Mouse (Mus musculus) megakaryocyte-erythroid progenitor cell, adult 5-6 weeks (primary cell): ENCODE measurements around the gene Rfx5. TPM values are rescaled to one million over a fixed set of nuclear protein-coding genes. Genes with fewer than 3 reads are reported as not detected.

ENCODE experiments used
- ATAC-seq: replicated peaks from 2 replicates; pipeline ENCODE4 v1.8.0; 2016; ENCODE audit warnings: mild to moderate bottlenecking, inconsistent platforms; ENCODE audit not compliant: severe bottlenecking, poor library complexity, low FRiP score, low TSS enrichment
- total RNA-seq, 2 experiments: library from RNA; stranded (forward) in 1 of 2; stranded (reverse) in 1 of 2; fragments of 200-1000, 215-1000 nt in 1 of 2; fragments of >200 nt in 1 of 2; fragmentation: Nextera tagmentation in 1 of 2; gene quantifications; 2 replicates each; pipeline ENCODE4 v1.2.3; 2014 to 2017

The Rfx5 gene
- total RNA-seq, 2 experiments from 2014 or later: 15.1 to 21.4 TPM

GRCm38 (mm10) chr3:94974528-94975422 is 20.9 kb downstream of the Rfx5 start, which contains the start of gene Pi4kb:
Gene Pi4kb, plus strand, starts transcription at chr3:94974731.
- peak; percentile 91 for ATAC-seq

- no peak for ATAC-seq
These were observed 30.4 kb downstream of the Rfx5 start for GRCm38 (mm10) chr3:94984312-94984711.

- ATAC-seq: no peak
These were observed 31.6 kb downstream of the Rfx5 start for GRCm38 (mm10) chr3:94985513-94985912.

- peak; percentile 91 for ATAC-seq
These were observed 33.7 kb downstream of the Rfx5 start for GRCm38 (mm10) chr3:94987578-94987977.

GRCm38 (mm10) chr3:94989159-94989761 is 35.4 kb downstream of the Rfx5 start:
- ATAC-seq: no peak

GRCm38 (mm10) chr3:94996946-94997345 is 43.1 kb downstream of the Rfx5 start:
- peak; percentile 73 for ATAC-seq

GRCm38 (mm10) chr3:95002569-95002968 is 48.7 kb downstream of the Rfx5 start:
- no peak for ATAC-seq

- ATAC-seq: no peak
These were observed 49.4 kb downstream of the Rfx5 start for GRCm38 (mm10) chr3:95003273-95003672.

GRCm38 (mm10) chr3:95005651-95006050 is 51.8 kb downstream of the Rfx5 start:
- no peak for ATAC-seq

GRCm38 (mm10) chr3:95007706-95008105 is 53.8 kb downstream of the Rfx5 start:
- no peak for ATAC-seq

GRCm38 (mm10) chr3:95010396-95010795 is 56.5 kb downstream of the Rfx5 start:
- ATAC-seq: no peak

Other genes with a start within 250 kb of the Rfx5 start
- 0.30 and 0.42 TPM in 2 replicates for gene Cgn, start 167.6 kb upstream of the Rfx5 start, total RNA-seq (2014; fragmentation: Nextera tagmentation)
- not detected in 2 replicates for gene Cgn, start 167.6 kb upstream of the Rfx5 start, total RNA-seq (2017)
- gene Pogz, start 116.5 kb upstream of the Rfx5 start, total RNA-seq (2014; fragmentation: Nextera tagmentation): 49.6 and 59.1 TPM in 2 replicates
- gene Pogz, start 116.5 kb upstream of the Rfx5 start, total RNA-seq (2017): 12.5 and 18.7 TPM in 2 replicates
- gene Psmb4, start 67.1 kb upstream of the Rfx5 start, total RNA-seq (2014; fragmentation: Nextera tagmentation): 427 and 467 TPM in 2 replicates
- 212 and 218 TPM in 2 replicates for gene Psmb4, start 67.1 kb upstream of the Rfx5 start, total RNA-seq (2017)
- gene Selenbp1, start 21.0 kb upstream of the Rfx5 start, total RNA-seq (2014; fragmentation: Nextera tagmentation): 128 and 136 TPM in 2 replicates
- 100 and 113 TPM in 2 replicates for gene Selenbp1, start 21.0 kb upstream of the Rfx5 start, total RNA-seq (2017)
- 24.9 and 35.5 TPM in 2 replicates for gene Pi4kb, start 20.7 kb downstream of the Rfx5 start, total RNA-seq (2014; fragmentation: Nextera tagmentation)
- gene Pi4kb, start 20.7 kb downstream of the Rfx5 start, total RNA-seq (2017): 22.7 and 27.9 TPM in 2 replicates
- gene Zfp687, start 61.4 kb downstream of the Rfx5 start, total RNA-seq (2014; fragmentation: Nextera tagmentation): 16.8 and 25.9 TPM in 2 replicates
- 13.0 and 42.4 TPM in 2 replicates for gene Zfp687, start 61.4 kb downstream of the Rfx5 start, total RNA-seq (2017)
- 190 and 212 TPM in 2 replicates for gene Psmd4, start 88.5 kb downstream of the Rfx5 start, total RNA-seq (2014; fragmentation: Nextera tagmentation)
- 336 and 456 TPM in 2 replicates for gene Psmd4, start 88.5 kb downstream of the Rfx5 start, total RNA-seq (2017)
- 28.8 and 29.3 TPM in 2 replicates for gene Pip5k1a, start 152.9 kb downstream of the Rfx5 start, total RNA-seq (2014; fragmentation: Nextera tagmentation)
- 20.5 and 23.8 TPM in 2 replicates for gene Pip5k1a, start 152.9 kb downstream of the Rfx5 start, total RNA-seq (2017)
- 62.9 and 64.1 TPM in 2 replicates for gene Vps72, start 156.9 kb downstream of the Rfx5 start, total RNA-seq (2014; fragmentation: Nextera tagmentation)
- gene Vps72, start 156.9 kb downstream of the Rfx5 start, total RNA-seq (2017): 105 and 121 TPM in 2 replicates
- 2.4 and 5.1 TPM in 2 replicates for gene Tmod4, start 170.4 kb downstream of the Rfx5 start, total RNA-seq (2014; fragmentation: Nextera tagmentation)
- 0.99 and 2.9 TPM in 2 replicates for gene Tmod4, start 170.4 kb downstream of the Rfx5 start, total RNA-seq (2017)
- gene Scnm1, start 179.9 kb downstream of the Rfx5 start, total RNA-seq (2014; fragmentation: Nextera tagmentation): 59.1 and 86.0 TPM in 2 replicates
- 94.4 and 114 TPM in 2 replicates for gene Scnm1, start 179.9 kb downstream of the Rfx5 start, total RNA-seq (2017)
- gene Lysmd1, start 180.0 kb downstream of the Rfx5 start, total RNA-seq (2014; fragmentation: Nextera tagmentation): 5.4 and 6.9 TPM in 2 replicates
- gene Lysmd1, start 180.0 kb downstream of the Rfx5 start, total RNA-seq (2017): 6.2 and 7.2 TPM in 2 replicates
- 3.3 and 8.1 TPM in 2 replicates for gene Tnfaip8l2, start 188.3 kb downstream of the Rfx5 start, total RNA-seq (2014; fragmentation: Nextera tagmentation)
- 3.1 and 6.7 TPM in 2 replicates for gene Tnfaip8l2, start 188.3 kb downstream of the Rfx5 start, total RNA-seq (2017)
- gene Sema6c, start 206.4 kb downstream of the Rfx5 start, total RNA-seq (2014; fragmentation: Nextera tagmentation): 0.27 TPM in 1 of 2 replicates, not detected in the other
- 0.99 TPM in 1 of 2 replicates, not detected in the other for gene Sema6c, start 206.4 kb downstream of the Rfx5 start, total RNA-seq (2017)